19 mouse cellular contexts compared by ENCODE assay signal in genomic region chr1:24169410-24169809, GRCm38 (mm10). TPM values are rescaled to one million over a fixed set of nuclear protein-coding genes. Genes with fewer than 3 reads are reported as not detected.
DNase-seq lines count a peak whose midpoint lies in the region; ATAC-seq and TF ChIP-seq lines count a peak whose summit lies in the region.
"Had no signal": no experiment of that assay in that cellular context is flagged by ENCODE, and none has a peak within 500 bp of the region (broad histone marks: within the 10 kb centered on the region; RNA-seq: fewer than 3 reads in every experiment).

No protein-coding gene starts in this region.

- 58% methylated on average over 6 of the region's 6 CpGs for WGBS in midbrain, embryonic 11.5 days
- 69% methylated on average over 6 of the region's 6 CpGs for WGBS in midbrain, embryonic 14.5 days
- WGBS in limb, embryonic 14.5 days: 32% methylated on average over 6 of the region's 6 CpGs

- no peak overlapping the region for H3K4me2 ChIP-seq in midbrain, embryonic 11.5 days
- no peak overlapping the region for H3K4me2 ChIP-seq in midbrain, embryonic 14.5 days (ENCODE audit: low read length)
- no peak overlapping the region for H3K4me2 ChIP-seq in limb, embryonic 14.5 days (replicated peaks; ENCODE audit: low read depth, low read length, severe bottlenecking)
- H3K4me2 ChIP-seq: forebrain, embryonic 12.5 days; hindbrain, embryonic 12.5 days had no signal

- no peaks in the 10 kb centered on the region for H3K27me3 ChIP-seq in midbrain, embryonic 11.5 days (ENCODE audit: control insufficient read depth, insufficient read depth, low read length)
- H3K27me3 ChIP-seq in midbrain, embryonic 14.5 days (ENCODE audit: control insufficient read depth, insufficient read depth, low read length): no peaks in the 10 kb centered on the region
- H3K27me3 ChIP-seq in Patski: peaks cover 70% of the 10 kb centered on the region
- no peaks in the 10 kb centered on the region for H3K27me3 ChIP-seq in limb, embryonic 14.5 days (ENCODE audit: control insufficient read depth, insufficient read depth, low read length)
- H3K27me3 ChIP-seq: forebrain, embryonic 12.5 days; hindbrain, embryonic 12.5 days had no signal

- POLR2A ChIA-PET in Patski (lab: Charles Lee): no interaction called here

- in situ Hi-C loops in Patski (cut with MboI; ENCODE audit: low pct_unique_long_range_greater_than_20kb): no loop called here

- no peaks in the 10 kb centered on the region for H3K9me3 ChIP-seq in midbrain, embryonic 11.5 days (ENCODE audit: control insufficient read depth, low read length)
- no peaks in the 10 kb centered on the region for H3K9me3 ChIP-seq in midbrain, embryonic 14.5 days (ENCODE audit: control insufficient read depth, low read length)
- H3K9me3 ChIP-seq in limb, embryonic 14.5 days (ENCODE audit: control insufficient read depth, low read length): no peaks in the 10 kb centered on the region
- H3K9me3 ChIP-seq: forebrain, embryonic 12.5 days; heart, embryonic 10.5 days; hindbrain, embryonic 12.5 days had no signal

- no peaks in the 10 kb centered on the region for H3K36me3 ChIP-seq in midbrain, embryonic 11.5 days (ENCODE audit: control insufficient read depth, insufficient read depth, low read length)
- no peaks in the 10 kb centered on the region for H3K36me3 ChIP-seq in midbrain, embryonic 14.5 days (ENCODE audit: control insufficient read depth, insufficient read depth, low read length)
- no peaks in the 10 kb centered on the region for H3K36me3 ChIP-seq in limb, embryonic 14.5 days (ENCODE audit: control insufficient read depth, insufficient read depth, low read length)
- H3K36me3 ChIP-seq: forebrain, embryonic 12.5 days; heart, embryonic 10.5 days; hindbrain, embryonic 12.5 days had no signal

- H3K4me1 ChIP-seq in midbrain, embryonic 11.5 days (ENCODE audit: control insufficient read depth, insufficient read depth, low read length): no peaks in the 10 kb centered on the region
- H3K4me1 ChIP-seq in midbrain, embryonic 14.5 days (ENCODE audit: control insufficient read depth, insufficient read depth, low read length): no peaks in the 10 kb centered on the region
- H3K4me1 ChIP-seq in limb, embryonic 14.5 days (ENCODE audit: control insufficient read depth, insufficient read depth, low read length): no peaks in the 10 kb centered on the region
- H3K4me1 ChIP-seq: forebrain, embryonic 12.5 days; heart, embryonic 10.5 days; hindbrain, embryonic 12.5 days had no signal

- no peak for TF ChIP-seq POLR2A in limb, embryonic 14.5 days (IDR thresholded peaks at IDR 0.05; ENCODE audit: borderline replicate concordance, extremely low read depth, insufficient read depth, insufficient read length)

- no peak overlapping the region for H3K4me3 ChIP-seq in midbrain, embryonic 11.5 days (ENCODE audit: low read depth, low read length)
- H3K4me3 ChIP-seq in midbrain, embryonic 14.5 days (replicated peaks; ENCODE audit: low read depth, low read length): no peak overlapping the region
- H3K4me3 ChIP-seq in limb, embryonic 14.5 days (replicated peaks; ENCODE audit: low read length): no peak overlapping the region
- H3K4me3 ChIP-seq: forebrain, embryonic 12.5 days; heart, embryonic 10.5 days; hindbrain, embryonic 12.5 days had no signal

- H3K9ac ChIP-seq in midbrain, embryonic 11.5 days (ENCODE audit: low read length): no peak overlapping the region
- H3K9ac ChIP-seq in midbrain, embryonic 14.5 days (replicated peaks; ENCODE audit: low read length): no peak overlapping the region
- no peak overlapping the region for H3K9ac ChIP-seq in limb, embryonic 14.5 days (ENCODE audit: low read depth, low read length, severe bottlenecking)
- H3K9ac ChIP-seq: forebrain, embryonic 12.5 days; hindbrain, embryonic 12.5 days had no signal

- CTCF ChIA-PET in Patski (lab: Charles Lee): interaction anchor here (0.7 to 5.5 kb wide), 3 partner anchors 9 to 342 kb away, joined by 3 to 34 read pairs (median 27); no protein-coding TSS in a partner anchor

- no peak for ATAC-seq in midbrain, embryonic 11.5 days (ENCODE audit: low FRiP score)
- no peak for ATAC-seq in midbrain, embryonic 14.5 days (ENCODE audit: low FRiP score, low TSS enrichment)
- no peak for ATAC-seq in Patski
- peak; percentile 53; the same call in 1 of the 2 replicates for ATAC-seq in limb, embryonic 14.5 days (ENCODE audit: low FRiP score, low read depth)
- ATAC-seq: forebrain, embryonic 16.5 days; hindbrain, embryonic 16.5 days; inflammation-experienced regulatory T-cells, adult 6 months had no signal

- DNase-seq in midbrain, embryonic 11.5 days (ENCODE audit: low spot score, missing footprints): peak; percentile 26
- no peak for DNase-seq in midbrain, embryonic 14.5 days
- no peak for DNase-seq in Patski (ENCODE audit: low read depth, low spot score)
- peak; percentile 24 for DNase-seq in limb, embryonic 14.5 days (ENCODE audit: low spot score)
- DNase-seq in kidney, postnatal 4 days: no peak
- DNase-seq in ovary, adult 18-20 months (ENCODE audit: low spot score): no peak
- DNase-seq: adrenal gland, postnatal 25 days; cerebellum, adult 18-20 months; cerebellum, postnatal 10 days; gastrocnemius, postnatal 10 days; heart, adult 18-20 months; heart, postnatal 10 days; heart, postnatal 4 days had no signal

- no peak overlapping the region for H3K27ac ChIP-seq in midbrain, embryonic 11.5 days (ENCODE audit: low read depth, low read length)
- H3K27ac ChIP-seq in midbrain, embryonic 14.5 days (replicated peaks; ENCODE audit: low read depth, low read length): no peak overlapping the region
- H3K27ac ChIP-seq in limb, embryonic 14.5 days (replicated peaks; ENCODE audit: low read depth, low read length): no peak overlapping the region
- H3K27ac ChIP-seq: forebrain, embryonic 12.5 days; heart, embryonic 10.5 days; hindbrain, embryonic 12.5 days had no signal

- peak; percentile 19 for TF ChIP-seq CTCF in Patski (IDR thresholded peaks at IDR 0.05)

RNA-seq across cellular contexts. Expression of gene Col9a1, which starts 8.0 kb away (rescaled TPM):
- polyA plus RNA-seq in midbrain, embryonic 11.5 days (2014; fragmentation: Nextera tagmentation; extraction: Ambion mirVana): 8.6 and 9.0 TPM in 2 replicates
- 0.50 and 0.86 TPM in 2 replicates for polyA plus RNA-seq in midbrain, embryonic 14.5 days (2014; fragmentation: Nextera tagmentation; extraction: Ambion mirVana)
- not detected for polyA plus RNA-seq in Patski (2021)
- polyA plus RNA-seq in limb, embryonic 14.5 days (2012; rRNA removed): 252 and 268 TPM in 2 replicates
- 139 and 151 TPM in 2 replicates for polyA plus RNA-seq in limb, embryonic 14.5 days (2014; fragmentation: Nextera tagmentation; extraction: Ambion mirVana)
- polyA plus RNA-seq: inflammation-experienced regulatory T-cells, adult 6 months had no signal

Comparison
In these comparisons a context has a peak if more than half of its experiments do, and no peak if none do; other contexts are left out.
1. DNase-seq: peak in midbrain, embryonic 11.5 days (single experiment) and limb, embryonic 14.5 days (single experiment); none in midbrain, embryonic 14.5 days (single experiment), Patski (single experiment), kidney, postnatal 4 days (0 of 2) and ovary, adult 18-20 months (single experiment).
2. RNA of gene Col9a1, which starts 8.0 kb away (polyA plus RNA-seq): 139 to 268 TPM in limb, embryonic 14.5 days; 8.6 to 9.0 TPM in midbrain, embryonic 11.5 days, 0.50 to 0.86 TPM in midbrain, embryonic 14.5 days and not detected in Patski (single experiment); every median in the first group is over 10 times any median in the second.